Mouse (Mus musculus) cerebellum, postnatal 10 days (tissue): Measurements from ENCODE around the gene Mpeg1.
A peak's percentile ranks its signal among the peaks of the same experiment; 100 is the strongest.

Source experiments
- DNase-seq, 2 experiments: peaks; one replicate each; pipeline ENCODE4 v3.0.0; 2021; ENCODE audit warnings: mixed read lengths in 2 of 2

Gene Mpeg1

GRCm38 (mm10) chr19:12460282-12461249 lies at the start of gene Mpeg1:
Mpeg1 (plus strand) TSS chr19:12460779.
- DNase-seq = no peak

GRCm38 (mm10) chr19:12413737-12414136 lies 46.8 kb upstream of the Mpeg1 start:
- no peak for DNase-seq

GRCm38 (mm10) chr19:12417361-12417760 lies 43.2 kb upstream of the Mpeg1 start, which contains the start of gene Olfr1441:
Olfr1441 (plus strand) TSS chr19:12417433.
- DNase-seq = no peak

- DNase-seq = no peak
Observed at GRCm38 (mm10) chr19:12418312-12418711, 42.3 kb upstream of the Mpeg1 start.

GRCm38 (mm10) chr19:12420555-12420954 lies 40.0 kb upstream of the Mpeg1 start:
- DNase-seq = no peak

- no peak for DNase-seq
Observed at GRCm38 (mm10) chr19:12421680-12422079, 38.9 kb upstream of the Mpeg1 start.

- no peak for DNase-seq
Observed at GRCm38 (mm10) chr19:12427101-12427500, 33.5 kb upstream of the Mpeg1 start.

- no peak for DNase-seq
Observed at GRCm38 (mm10) chr19:12427605-12428004, 33.0 kb upstream of the Mpeg1 start, which contains the start of gene Pfpl. Pfpl (plus strand) TSS chr19:12427905.

- DNase-seq = peak; percentile 43 to 47
Observed at GRCm38 (mm10) chr19:12433033-12433432, 27.5 kb upstream of the Mpeg1 start.

GRCm38 (mm10) chr19:12435011-12435416 lies 25.6 kb upstream of the Mpeg1 start:
- no peak for DNase-seq

- no peak for DNase-seq
Observed at GRCm38 (mm10) chr19:12435750-12436524, 24.6 kb upstream of the Mpeg1 start.

- DNase-seq = no peak
Observed at GRCm38 (mm10) chr19:12439581-12439980, 21.0 kb upstream of the Mpeg1 start.

- no peak for DNase-seq
Observed at GRCm38 (mm10) chr19:12440103-12440725, 20.4 kb upstream of the Mpeg1 start.

- DNase-seq = no peak
Observed at GRCm38 (mm10) chr19:12442560-12442959, 18.0 kb upstream of the Mpeg1 start.

- no peak for DNase-seq
Observed at GRCm38 (mm10) chr19:12445014-12445413, 15.6 kb upstream of the Mpeg1 start.

GRCm38 (mm10) chr19:12457401-12458066 lies 3.0 kb upstream of the Mpeg1 start:
- DNase-seq = peak in 1 of 2 experiments; percentile 12

GRCm38 (mm10) chr19:12459516-12459915 lies 1.1 kb upstream of the Mpeg1 start:
- no peak for DNase-seq

- DNase-seq = no peak
Observed at GRCm38 (mm10) chr19:12462851-12463721, 2.5 kb downstream of the Mpeg1 start.

- no peak for DNase-seq
Observed at GRCm38 (mm10) chr19:12463722-12464035, 3.1 kb downstream of the Mpeg1 start.

GRCm38 (mm10) chr19:12464127-12464526 lies 3.5 kb downstream of the Mpeg1 start:
- DNase-seq = no peak

- DNase-seq = no peak
Observed at GRCm38 (mm10) chr19:12464674-12465073, 4.1 kb downstream of the Mpeg1 start.
